Mouse (Mus musculus): Measurements from ENCODE around the gene Ech1.

The Ech1 gene

GRCm38 (mm10) chr7:28802846-28803588 is 22.0 kb upstream of the Ech1 start:
- DNase-seq (ENCODE audit: low spot score in 2 of 2), result no peak

- no peak for DNase-seq (ENCODE audit: low spot score in 2 of 2)
Observed at GRCm38 (mm10) chr7:28803756-28804155, 21.3 kb upstream of the Ech1 start.

GRCm38 (mm10) chr7:28806869-28807268 is 18.1 kb upstream of the Ech1 start:
- no peak for DNase-seq (ENCODE audit: low spot score in 2 of 2)

DNA sequence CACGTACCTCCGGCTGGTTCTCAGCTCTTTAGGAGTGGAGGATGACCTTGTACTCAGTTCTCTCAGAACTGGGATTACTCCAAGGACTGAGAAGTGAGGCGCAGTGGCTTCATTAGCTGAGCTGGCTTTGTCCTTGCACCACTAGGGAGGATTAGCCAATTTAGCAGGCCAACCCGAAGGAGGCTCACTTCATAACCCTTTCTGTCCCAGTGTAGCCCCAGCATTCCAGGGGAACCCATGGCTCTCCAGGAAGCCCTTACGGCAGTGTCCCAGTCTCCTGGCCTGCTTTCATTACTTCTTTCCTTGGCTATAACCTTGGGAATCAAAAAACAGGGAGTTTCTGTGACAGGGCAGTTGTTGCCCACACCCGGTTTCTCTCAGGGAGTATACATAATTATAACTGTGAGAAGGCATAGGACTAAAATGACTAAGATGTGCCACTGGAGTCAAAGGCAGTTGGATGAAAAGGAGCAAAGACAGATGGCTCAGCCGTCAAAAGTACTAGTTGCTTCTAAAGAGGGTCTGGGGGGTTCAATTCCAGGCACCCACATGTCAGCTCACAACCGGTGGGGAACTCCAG is 17.3 kb upstream of the Ech1 start:
- DNase-seq (ENCODE audit: low spot score in 2 of 2), result no peak

DNA sequence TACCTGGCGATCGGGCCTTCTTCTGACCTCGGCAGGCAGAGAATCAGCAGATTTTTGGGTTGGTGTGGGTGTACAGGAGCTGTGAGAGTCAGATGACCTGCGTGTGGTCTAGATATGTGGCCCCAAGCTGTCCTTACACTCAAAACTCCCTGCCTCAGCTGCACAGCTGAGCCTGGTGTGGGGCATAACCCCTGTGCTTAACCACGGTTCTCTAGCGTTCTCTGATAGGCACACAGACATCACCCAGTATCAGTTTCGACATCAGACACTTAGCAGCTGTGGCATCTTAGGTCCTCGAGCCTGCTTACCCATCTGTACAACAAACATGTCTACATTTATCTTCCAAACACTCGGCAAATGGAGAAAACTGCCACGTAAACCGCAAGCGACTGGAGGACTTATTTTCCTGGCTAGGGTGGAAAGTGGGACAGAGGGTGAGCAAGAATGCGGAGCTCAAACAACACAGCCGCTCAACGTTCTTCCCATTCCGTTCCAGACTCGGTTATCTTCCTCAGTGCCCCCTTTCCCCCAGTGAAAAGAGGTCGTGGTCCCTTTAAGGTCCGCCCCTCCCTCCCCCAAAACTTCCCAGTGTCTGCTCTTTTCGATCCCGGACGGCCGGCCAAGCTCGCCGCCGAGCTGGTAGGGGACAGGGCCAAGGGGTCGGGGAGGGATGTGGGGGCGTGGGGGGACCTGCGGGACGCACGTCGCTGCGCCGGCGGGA is 16.6 kb upstream of the Ech1 start, which contains the start of gene Hnrnpl:
Gene Hnrnpl (plus strand): TSS at position 321 of the 721 bp plus-strand sequence.
- peak in 1 of 2 experiments; percentile 53 for DNase-seq (ENCODE audit: low spot score in 2 of 2)

GRCm38 (mm10) chr7:28808957-28809393 is 16.0 kb upstream of the Ech1 start:
- DNase-seq (ENCODE audit: low spot score in 2 of 2), result peak; percentile 90 to 94

DNA sequence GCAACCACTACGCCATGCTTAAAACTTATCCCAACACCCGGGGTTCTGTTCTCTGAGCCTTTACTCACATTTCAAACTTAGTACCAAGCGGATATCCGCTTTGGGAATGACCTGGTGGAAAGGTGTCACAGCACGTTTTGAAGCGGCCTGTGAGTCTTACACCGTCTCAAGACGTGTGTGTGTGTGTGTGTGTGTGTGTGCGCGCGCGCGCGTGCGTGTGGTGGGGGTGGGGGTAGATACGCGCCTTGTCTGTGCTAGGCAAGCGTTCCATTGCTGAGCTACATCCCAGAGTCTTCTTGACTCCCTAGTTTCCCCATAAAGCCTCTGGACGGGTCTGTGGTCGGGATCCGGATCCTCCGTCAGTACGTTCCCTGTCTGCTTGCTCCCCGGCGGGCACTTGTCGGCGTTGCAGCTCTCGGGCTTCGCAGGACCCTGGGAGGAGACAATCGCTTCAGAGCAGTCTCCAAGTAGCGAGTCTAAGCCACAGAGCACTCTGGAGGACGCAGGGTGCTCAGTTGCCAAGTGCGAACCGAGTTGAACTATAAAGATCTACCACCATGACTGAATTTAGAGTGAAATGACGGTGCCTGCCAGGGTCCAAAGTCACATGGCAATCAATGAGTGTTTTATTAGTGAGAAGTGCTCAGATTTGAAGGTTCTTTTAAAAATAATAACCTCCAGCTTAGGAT is 15.5 kb upstream of the Ech1 start:
- peak in 1 of 2 experiments; percentile 52 for DNase-seq (ENCODE audit: low spot score in 2 of 2)

DNA sequence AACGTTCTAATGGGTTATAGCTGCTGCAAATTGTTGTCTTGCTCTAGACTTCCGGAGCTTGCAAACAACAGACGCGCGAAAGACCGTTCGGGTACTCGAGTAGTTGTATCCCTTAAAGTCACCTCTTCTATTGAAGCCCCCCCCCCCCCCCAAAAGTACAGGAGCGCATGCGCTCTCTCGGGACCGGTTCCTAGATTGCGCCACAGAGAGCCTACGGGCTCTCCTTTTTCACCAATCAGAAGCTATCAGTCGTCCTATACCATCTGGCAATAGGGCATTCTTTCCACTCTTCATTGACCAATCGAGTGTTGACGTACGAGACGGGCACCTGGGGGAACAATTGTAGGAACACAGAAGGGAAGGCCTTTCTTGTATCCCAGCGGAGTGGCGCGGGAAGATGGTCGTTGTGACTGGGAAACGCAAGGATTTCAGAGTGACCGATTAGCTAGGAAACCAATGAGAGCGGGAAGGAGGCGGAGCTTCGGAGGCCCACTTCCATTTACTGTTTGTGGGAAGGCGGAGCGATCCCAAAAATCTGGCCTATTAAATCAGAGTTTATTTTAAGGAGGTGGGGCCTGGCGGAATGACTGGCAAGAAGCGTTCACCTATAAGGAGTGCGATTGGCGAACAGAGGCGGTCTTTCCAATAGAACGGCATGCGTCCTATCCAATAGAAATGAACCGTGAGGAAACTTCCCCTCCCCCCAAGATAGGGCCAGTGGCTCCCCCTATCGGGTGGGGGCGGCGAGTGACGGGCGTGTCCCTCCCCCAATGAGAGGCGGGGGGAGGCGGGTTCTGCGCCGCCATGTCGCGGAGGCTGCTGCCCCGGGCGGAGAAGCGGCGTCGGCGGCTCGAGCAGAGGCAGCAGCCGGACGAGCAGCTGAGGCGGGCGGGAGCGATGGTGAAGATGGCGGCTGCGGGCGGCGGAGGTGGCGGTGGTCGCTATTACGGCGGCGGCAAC is 14.6 kb upstream of the Ech1 start:
- peak; percentile 96 to 99 for DNase-seq (ENCODE audit: low spot score in 2 of 2)

DNA sequence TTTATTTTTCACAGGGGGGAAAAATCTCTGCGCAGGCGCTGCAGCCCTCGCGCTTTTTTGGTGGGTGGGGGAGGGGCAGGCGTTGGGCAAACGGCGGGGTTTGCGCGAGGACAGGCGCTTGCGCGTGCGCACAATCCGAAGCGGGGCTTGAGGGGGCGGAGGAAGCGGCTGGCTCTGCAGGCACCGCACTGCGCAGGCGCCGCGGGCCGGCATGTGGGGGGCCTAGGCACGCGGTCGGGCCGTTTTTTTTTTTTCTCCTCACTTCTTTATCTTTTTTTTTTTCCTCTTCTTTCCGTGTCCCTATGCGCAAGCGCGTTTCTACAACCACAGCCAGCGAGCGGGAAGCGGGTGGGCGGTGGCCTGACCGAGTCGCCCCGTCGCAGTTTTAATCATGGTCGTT is 13.8 kb upstream of the Ech1 start:
- peak; percentile 79 to 83 for DNase-seq (ENCODE audit: low spot score in 2 of 2)

GRCm38 (mm10) chr7:28811640-28812275 is 13.3 kb upstream of the Ech1 start:
- no peak for DNase-seq (ENCODE audit: low spot score in 2 of 2)

- DNase-seq (ENCODE audit: low spot score in 2 of 2), result no peak
Observed at GRCm38 (mm10) chr7:28812436-28812835, 12.6 kb upstream of the Ech1 start.

DNA sequence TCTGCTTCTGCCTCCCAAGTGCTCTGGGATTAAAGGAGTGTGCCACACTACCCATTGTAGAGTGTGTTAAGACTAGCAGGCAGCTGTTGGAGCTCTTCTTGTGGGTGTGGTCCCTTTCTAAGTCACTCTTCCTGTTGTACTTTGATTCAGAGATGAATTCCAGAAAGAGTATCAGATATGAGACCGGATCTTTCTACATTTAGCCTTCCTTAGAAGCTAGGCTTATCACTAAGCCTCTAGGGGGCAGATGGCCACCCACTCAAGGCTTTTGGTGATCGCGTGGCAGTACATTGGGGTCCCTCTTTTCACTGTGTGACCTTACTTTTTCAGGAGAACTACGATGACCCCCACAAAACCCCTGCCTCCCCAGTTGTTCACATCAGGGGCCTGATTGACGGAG is 12.1 kb upstream of the Ech1 start:
- DNase-seq (ENCODE audit: low spot score in 2 of 2), result no peak

GRCm38 (mm10) chr7:28814306-28815034 is 10.5 kb upstream of the Ech1 start:
- no peak for DNase-seq (ENCODE audit: low spot score in 2 of 2)

DNA sequence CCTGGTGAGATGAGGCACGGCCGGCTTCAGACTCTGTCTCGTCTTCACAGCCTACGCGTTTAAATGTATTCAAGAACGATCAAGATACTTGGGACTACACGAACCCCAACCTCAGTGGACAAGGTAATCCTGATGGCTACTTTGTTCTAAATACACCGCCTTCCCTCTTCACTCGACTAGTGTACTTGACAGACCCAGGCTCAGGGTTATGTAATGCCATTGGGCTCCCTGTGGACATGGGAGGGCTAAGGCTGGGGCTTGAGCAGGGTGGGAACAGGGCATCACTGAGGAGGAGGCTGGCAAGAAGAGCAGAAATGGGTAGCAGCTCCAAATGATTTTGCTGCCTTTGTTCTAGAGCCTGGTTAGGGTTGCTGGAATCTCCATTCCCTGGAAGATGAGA is 9.8 kb upstream of the Ech1 start:
- no peak for DNase-seq (ENCODE audit: low spot score in 2 of 2)

DNA sequence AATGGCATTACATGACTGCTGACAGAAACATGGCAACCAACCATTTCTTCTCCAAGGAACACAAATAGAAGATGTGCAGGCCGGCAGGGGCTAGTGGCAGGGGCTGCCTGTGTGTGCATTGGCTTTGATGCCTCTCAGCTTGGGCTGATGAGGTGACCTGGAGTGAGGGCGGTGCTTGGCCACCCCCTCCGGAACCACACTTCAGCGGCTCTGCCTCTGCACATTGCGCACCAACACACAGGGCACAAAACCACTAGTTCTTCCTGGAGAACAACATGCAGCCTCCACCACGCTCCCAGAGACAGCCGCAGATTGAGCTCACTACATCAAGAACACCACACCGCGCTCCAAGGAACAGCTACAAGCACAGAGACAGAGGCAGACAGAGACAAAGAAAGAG is 8.8 kb upstream of the Ech1 start:
- no peak for DNase-seq (ENCODE audit: low spot score in 2 of 2)

GRCm38 (mm10) chr7:28816920-28817319 is 8.1 kb upstream of the Ech1 start:
- no peak for DNase-seq (ENCODE audit: low spot score in 2 of 2)

DNA sequence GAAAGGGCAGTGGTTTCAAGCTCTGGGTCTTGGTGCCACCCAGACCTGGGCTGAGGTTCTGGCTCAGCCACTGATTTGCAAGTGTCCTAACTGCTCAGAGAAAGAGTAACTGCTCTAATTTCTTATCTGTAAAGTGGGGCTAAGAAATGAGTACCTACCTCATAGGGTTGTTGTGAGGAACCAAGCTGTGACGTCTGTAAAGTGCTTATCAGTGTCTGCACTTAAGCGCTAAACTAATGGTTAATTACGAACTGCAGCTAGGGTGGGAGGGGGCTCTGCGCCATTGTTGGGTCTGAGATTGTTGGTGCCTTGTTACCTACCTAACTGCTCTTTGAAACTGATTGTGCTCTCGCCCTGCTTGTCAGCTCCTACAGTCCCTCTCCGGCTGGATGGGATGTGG is 7.5 kb upstream of the Ech1 start:
- DNase-seq (ENCODE audit: low spot score in 2 of 2), result no peak

- no peak for DNase-seq (ENCODE audit: low spot score in 2 of 2)
Observed at GRCm38 (mm10) chr7:28817957-28818356, 7.1 kb upstream of the Ech1 start.

GRCm38 (mm10) chr7:28818436-28818835 is 6.6 kb upstream of the Ech1 start:
- DNase-seq (ENCODE audit: low spot score in 2 of 2), result no peak
